ENCODE assay signal across 7 mouse cellular contexts in genomic region chr3:60501561-60502151, GRCm38 (mm10). TPM values are rescaled to one million over a fixed set of nuclear protein-coding genes. Genes with fewer than 3 reads are reported as not detected.
DNase-seq lines count a peak whose midpoint lies in the region; ATAC-seq and TF ChIP-seq lines count a peak whose summit lies in the region.

No protein-coding gene starts in this region.

- in situ Hi-C loops in ES-E14 (cut with MboI; ENCODE audit: low sequenced_read_pairs in 2 of 2, unreplicated experiment in 2 of 2) = no loop called here

- TF ChIP-seq CTCF in kidney, postnatal 0 days (IDR thresholded peaks at IDR 0.05; ENCODE audit: low read depth) = no peak
- no peak for TF ChIP-seq CTCF in olfactory bulb, adult 2 months (IDR thresholded peaks at IDR 0.05; ENCODE audit: insufficient read depth, low read depth, low read length)

- no peaks in the 10 kb centered on the region; a peak in 1 of 4 replicates for H3K4me1 ChIP-seq in ES-E14 (ENCODE audit: control insufficient read depth in 2 of 2, insufficient read depth in 2 of 2, low read length in 2 of 2, poor library complexity in 1 of 2)
- peaks cover 41% of the 10 kb centered on the region for H3K4me1 ChIP-seq in embryonic facial prominence, embryonic 15.5 days
- peaks cover 14% of the 10 kb centered on the region for H3K4me1 ChIP-seq in heart, embryonic 11.5 days (ENCODE audit: control insufficient read depth, insufficient read depth, low read length)
- H3K4me1 ChIP-seq in kidney, postnatal 0 days (replicated peaks; ENCODE audit: insufficient read depth, low read length) = peaks cover 20% of the 10 kb centered on the region; the same call in 1 of the 2 replicates
- peaks cover 50% of the 10 kb centered on the region for H3K4me1 ChIP-seq in lung, embryonic 15.5 days
- no peaks in the 10 kb centered on the region for H3K4me1 ChIP-seq in olfactory bulb, adult 2 months (ENCODE audit: control insufficient read depth, insufficient read depth, low read length)

- DNase-seq in ES-E14 (ENCODE audit: low read depth, low spot score) = no peak
- DNase-seq in adrenal gland, adult 2 months = peak; percentile 88
- peak; percentile 96 for DNase-seq in kidney, postnatal 0 days (ENCODE audit: low spot score)

- peak overlapping the region; percentile 75 for H3K9ac ChIP-seq in ES-E14 (ENCODE audit: insufficient read depth, low read depth, low read length, poor library complexity, severe bottlenecking)
- peak overlapping the region; percentile 96 for H3K9ac ChIP-seq in embryonic facial prominence, embryonic 15.5 days
- H3K9ac ChIP-seq in heart, embryonic 11.5 days (ENCODE audit: low read depth, low read length) = peak overlapping the region; percentile 97
- H3K9ac ChIP-seq in kidney, postnatal 0 days (ENCODE audit: low read depth, low read length) = peak overlapping the region; percentile 94
- H3K9ac ChIP-seq in lung, embryonic 15.5 days = peak overlapping the region; percentile 93

- no peak for TF ChIP-seq POLR2A in olfactory bulb, adult 2 months (IDR thresholded peaks at IDR 0.05; ENCODE audit: insufficient read depth, low read depth, low read length)

- peak overlapping the region; percentile 61 for H3K4me2 ChIP-seq in embryonic facial prominence, embryonic 15.5 days (replicated peaks)
- H3K4me2 ChIP-seq in heart, embryonic 11.5 days = peak overlapping the region; percentile 77
- peak overlapping the region; percentile 66 for H3K4me2 ChIP-seq in kidney, postnatal 0 days (ENCODE audit: low read length)
- H3K4me2 ChIP-seq in lung, embryonic 15.5 days = peak overlapping the region; percentile 64

- no peaks in the 10 kb centered on the region for H3K9me3 ChIP-seq in ES-E14 (ENCODE audit: control insufficient read depth, insufficient read depth, low read depth, low read length)
- no peaks in the 10 kb centered on the region for H3K9me3 ChIP-seq in embryonic facial prominence, embryonic 15.5 days (replicated peaks)
- H3K9me3 ChIP-seq in heart, embryonic 11.5 days (replicated peaks; ENCODE audit: control insufficient read depth, low read length) = no peaks in the 10 kb centered on the region
- no peaks in the 10 kb centered on the region for H3K9me3 ChIP-seq in kidney, postnatal 0 days (replicated peaks; ENCODE audit: low read length)
- no peaks in the 10 kb centered on the region for H3K9me3 ChIP-seq in lung, embryonic 15.5 days

- under 1% methylated on average over 26 of the region's 29 CpGs for WGBS in embryonic facial prominence, embryonic 15.5 days
- under 1% methylated on average over 29 of the region's 29 CpGs for WGBS in heart, embryonic 11.5 days (ENCODE audit: insufficient replicate concordance)
- WGBS in kidney, postnatal 0 days = under 1% methylated on average over 23 of the region's 29 CpGs
- WGBS in lung, embryonic 15.5 days = 1% methylated on average over 29 of the region's 29 CpGs
- WGBS in olfactory bulb, adult 2 months = 2% methylated on average over 29 of the region's 29 CpGs

- no peak overlapping the region for H3K27ac ChIP-seq in ES-E14 (ENCODE audit: insufficient read depth, low read depth, low read length, poor library complexity, severe bottlenecking)
- H3K27ac ChIP-seq in embryonic facial prominence, embryonic 15.5 days (replicated peaks) = peak overlapping the region; percentile 99
- peak overlapping the region; percentile 98 for H3K27ac ChIP-seq in heart, embryonic 11.5 days (ENCODE audit: low read depth, low read length)
- H3K27ac ChIP-seq in kidney, postnatal 0 days = peak overlapping the region; percentile 99
- peak overlapping the region; percentile 100 for H3K27ac ChIP-seq in lung, embryonic 15.5 days
- H3K27ac ChIP-seq in olfactory bulb, adult 2 months (ENCODE audit: insufficient read depth, low read depth, low read length) = 0 out of 2 replicates have a peak overlapping the region, but pooled peaks have one; percentile 4

- H3K4me3 ChIP-seq in ES-E14 (ENCODE audit: insufficient read depth in 1 of 2, low read depth in 1 of 2, low read length in 2 of 2, poor library complexity in 1 of 2, severe bottlenecking in 1 of 2) = peak overlapping the region; percentile 62 to 72
- peak overlapping the region; percentile 87 for H3K4me3 ChIP-seq in embryonic facial prominence, embryonic 15.5 days (replicated peaks)
- peak overlapping the region; percentile 83 for H3K4me3 ChIP-seq in heart, embryonic 11.5 days (ENCODE audit: low read depth, low read length)
- H3K4me3 ChIP-seq in kidney, postnatal 0 days (replicated peaks; ENCODE audit: low read depth, low read length) = peak overlapping the region; percentile 93
- peak overlapping the region; percentile 97 for H3K4me3 ChIP-seq in lung, embryonic 15.5 days
- peak overlapping the region; percentile 68 for H3K4me3 ChIP-seq in olfactory bulb, adult 2 months (ENCODE audit: insufficient read depth, low read depth, low read length)

- H3K36me3 ChIP-seq in ES-E14 (ENCODE audit: control insufficient read depth, insufficient read depth, low read length, poor library complexity, severe bottlenecking) = no peaks in the 10 kb centered on the region
- H3K36me3 ChIP-seq in embryonic facial prominence, embryonic 15.5 days = no peaks in the 10 kb centered on the region
- no peaks in the 10 kb centered on the region for H3K36me3 ChIP-seq in heart, embryonic 11.5 days (ENCODE audit: control insufficient read depth, insufficient read depth, low read length)
- H3K36me3 ChIP-seq in kidney, postnatal 0 days (ENCODE audit: insufficient read depth, low read length) = no peaks in the 10 kb centered on the region
- H3K36me3 ChIP-seq in lung, embryonic 15.5 days = no peaks in the 10 kb centered on the region

- no peaks in the 10 kb centered on the region for H3K27me3 ChIP-seq in embryonic facial prominence, embryonic 15.5 days
- no peaks in the 10 kb centered on the region for H3K27me3 ChIP-seq in heart, embryonic 11.5 days (ENCODE audit: control insufficient read depth, insufficient read depth, low read length)
- no peaks in the 10 kb centered on the region for H3K27me3 ChIP-seq in kidney, postnatal 0 days (ENCODE audit: insufficient read depth, low read length)
- no peaks in the 10 kb centered on the region for H3K27me3 ChIP-seq in lung, embryonic 15.5 days

- peak; percentile 87 for ATAC-seq in embryonic facial prominence, embryonic 15.5 days (ENCODE audit: insufficient number of reproducible peaks, low FRiP score, low TSS enrichment, low read depth)
- ATAC-seq in heart, embryonic 11.5 days (replicated peaks; ENCODE audit: insufficient number of reproducible peaks, low FRiP score, low TSS enrichment) = no peak; the same call in 1 of the 2 replicates
- peak; percentile 88 for ATAC-seq in kidney, postnatal 0 days (replicated peaks; ENCODE audit: low FRiP score, low read depth)
- ATAC-seq in lung, embryonic 15.5 days (ENCODE audit: borderline replicate concordance, extremely low read depth, low FRiP score, low TSS enrichment) = peak; percentile 88

TF ChIP-seq in ES-E14, 5 proteins besides CTCF, POLR2A, EP300 and RAD21:
- TF ChIP-seq CHD2 (IDR thresholded peaks at IDR 0.05; ENCODE audit: low read depth, low read length) = no peak
- TF ChIP-seq ZC3H11A (IDR thresholded peaks at IDR 0.05; ENCODE audit: borderline replicate concordance, low read depth, low read length) = no peak
- no peak for TF ChIP-seq ZNF384 (IDR thresholded peaks at IDR 0.05; ENCODE audit: low read depth, low read length)
- TF ChIP-seq MAFK (IDR thresholded peaks at IDR 0.05; ENCODE audit: insufficient read depth, low read depth, low read length) = no peak
- no peak for TF ChIP-seq HCFC1 (IDR thresholded peaks at IDR 0.05; ENCODE audit: borderline replicate concordance, insufficient read depth, low read length)

RNA-seq across cellular contexts. Expression of gene Mbnl1, which starts 29.0 kb away (rescaled TPM):
- total RNA-seq in ES-E14 (2012; rRNA removed) = 19.9 and 27.0 TPM in 2 replicates
- 100 to 1,000 TPM; 563 to 574 TPM for total RNA-seq in adrenal gland, adult 2 months (2021)
- 174 and 252 TPM in 2 replicates for polyA plus RNA-seq in adrenal gland, adult 2 months (2012; rRNA removed)
- polyA plus RNA-seq in embryonic facial prominence, embryonic 15.5 days (2015; fragmentation: Nextera tagmentation; extraction: Ambion mirVana) = 97.0 and 103 TPM in 2 replicates
- 76.6 and 101 TPM in 2 replicates for polyA plus RNA-seq in heart, embryonic 11.5 days (2014; fragmentation: Nextera tagmentation; extraction: Ambion mirVana)
- 69.2 and 70.2 TPM in 2 replicates for polyA plus RNA-seq in kidney, postnatal 0 days (2015; fragmentation: Nextera tagmentation; extraction: Ambion mirVana)
- 168 and 169 TPM in 2 replicates for polyA plus RNA-seq in lung, embryonic 15.5 days (2015; fragmentation: Nextera tagmentation; extraction: Ambion mirVana)
- polyA plus RNA-seq in olfactory bulb, adult 2 months (2012; ENCODE audit: insufficient read depth, insufficient read length, low replicate concordance, missing spikeins) = 137 and 757 TPM in 2 replicates
